In genomic region chr2:165129189-165129588, GRCm38 (mm10) we compare ENCODE assay signal across 20 mouse cellular contexts. TPM values are rescaled to one million over a fixed set of nuclear protein-coding genes. Genes with fewer than 3 reads are reported as not detected.
DNase-seq lines count a peak whose midpoint lies in the region; ATAC-seq lines count a peak whose summit lies in the region.
"Had no signal": no experiment of that assay in that cellular context is flagged by ENCODE, and none has a peak within 500 bp of the region (broad histone marks: within the 10 kb centered on the region; RNA-seq: fewer than 3 reads in every experiment).

No protein-coding gene starts in this region.

- no peaks in the 10 kb centered on the region for H3K9me3 ChIP-seq in embryonic facial prominence, embryonic 14.5 days (ENCODE audit: control insufficient read depth, low read length)
- H3K9me3 ChIP-seq in embryonic facial prominence, embryonic 10.5 days: no peaks in the 10 kb centered on the region
- no peaks in the 10 kb centered on the region for H3K9me3 ChIP-seq in kidney, embryonic 15.5 days (replicated peaks)
- H3K9me3 ChIP-seq in neural tube, embryonic 14.5 days (ENCODE audit: control insufficient read depth, low read length): no peaks in the 10 kb centered on the region
- H3K9me3 ChIP-seq: limb, embryonic 13.5 days had no signal

- no peak overlapping the region for H3K9ac ChIP-seq in embryonic facial prominence, embryonic 14.5 days (ENCODE audit: low read depth, low read length)
- H3K9ac ChIP-seq in kidney, embryonic 15.5 days: no peak overlapping the region
- no peak overlapping the region for H3K9ac ChIP-seq in neural tube, embryonic 14.5 days (replicated peaks; ENCODE audit: low read depth, low read length)
- H3K9ac ChIP-seq: limb, embryonic 13.5 days; liver, embryonic 14.5 days had no signal

- H3K27me3 ChIP-seq in embryonic facial prominence, embryonic 14.5 days (replicated peaks; ENCODE audit: control insufficient read depth, insufficient read depth, low read length): peaks cover 7% of the 10 kb centered on the region
- peaks cover 92% of the 10 kb centered on the region for H3K27me3 ChIP-seq in embryonic facial prominence, embryonic 10.5 days (replicated peaks; ENCODE audit: low read depth, poor library complexity, severe bottlenecking)
- H3K27me3 ChIP-seq in kidney, embryonic 15.5 days: peaks cover 72% of the 10 kb centered on the region
- 0 out of 2 replicates have a peak, but pooled peaks cover 2% of the 10 kb centered on the region for H3K27me3 ChIP-seq in neural tube, embryonic 14.5 days (ENCODE audit: control insufficient read depth, insufficient read depth, low read length)

- H3K4me1 ChIP-seq in embryonic facial prominence, embryonic 14.5 days (ENCODE audit: control insufficient read depth, insufficient read depth, low read length): 0 out of 2 replicates have a peak, but pooled peaks cover 5% of the 10 kb centered on the region
- H3K4me1 ChIP-seq in embryonic facial prominence, embryonic 10.5 days: peaks cover 54% of the 10 kb centered on the region
- H3K4me1 ChIP-seq in kidney, embryonic 15.5 days: peaks cover 26% of the 10 kb centered on the region
- 0 out of 2 replicates have a peak, but pooled peaks cover 9% of the 10 kb centered on the region for H3K4me1 ChIP-seq in neural tube, embryonic 14.5 days (ENCODE audit: control insufficient read depth, insufficient read depth, low read length)

- H3K4me2 ChIP-seq in embryonic facial prominence, embryonic 14.5 days (ENCODE audit: low read depth, low read length): no peak overlapping the region
- H3K4me2 ChIP-seq in kidney, embryonic 15.5 days: no peak overlapping the region
- H3K4me2 ChIP-seq in neural tube, embryonic 14.5 days (ENCODE audit: low read depth, low read length): no peak overlapping the region
- H3K4me2 ChIP-seq: limb, embryonic 13.5 days had no signal

- H3K4me3 ChIP-seq in embryonic facial prominence, embryonic 14.5 days (ENCODE audit: low read depth, low read length): no peak overlapping the region
- no peak overlapping the region for H3K4me3 ChIP-seq in embryonic facial prominence, embryonic 10.5 days
- no peak overlapping the region for H3K4me3 ChIP-seq in kidney, embryonic 15.5 days (replicated peaks)
- H3K4me3 ChIP-seq in neural tube, embryonic 14.5 days (ENCODE audit: low read depth, low read length): no peak overlapping the region
- H3K4me3 ChIP-seq: limb, embryonic 13.5 days had no signal

- H3K36me3 ChIP-seq in embryonic facial prominence, embryonic 14.5 days (ENCODE audit: control insufficient read depth, insufficient read depth, low read length): no peaks in the 10 kb centered on the region
- no peaks in the 10 kb centered on the region for H3K36me3 ChIP-seq in embryonic facial prominence, embryonic 10.5 days (replicated peaks)
- no peaks in the 10 kb centered on the region for H3K36me3 ChIP-seq in kidney, embryonic 15.5 days
- H3K36me3 ChIP-seq in neural tube, embryonic 14.5 days (ENCODE audit: control insufficient read depth, insufficient read depth, low read length): no peaks in the 10 kb centered on the region
- H3K36me3 ChIP-seq: limb, embryonic 13.5 days had no signal

- ATAC-seq in embryonic facial prominence, embryonic 14.5 days (ENCODE audit: low read depth): no peak
- ATAC-seq in kidney, embryonic 15.5 days (replicated peaks; ENCODE audit: low FRiP score): peak; percentile 23; the same call in 1 of the 2 replicates
- ATAC-seq in neural tube, embryonic 14.5 days (ENCODE audit: low read depth): peak; percentile 22; the same call in 1 of the 2 replicates

- H3K27ac ChIP-seq in embryonic facial prominence, embryonic 14.5 days (replicated peaks; ENCODE audit: low read depth, low read length): no peak overlapping the region
- H3K27ac ChIP-seq in embryonic facial prominence, embryonic 10.5 days (replicated peaks): no peak overlapping the region
- H3K27ac ChIP-seq in kidney, embryonic 15.5 days: no peak overlapping the region
- no peak overlapping the region for H3K27ac ChIP-seq in neural tube, embryonic 14.5 days (ENCODE audit: low read depth, low read length)
- H3K27ac ChIP-seq: limb, embryonic 13.5 days; liver, embryonic 14.5 days had no signal

- DNase-seq in embryonic facial prominence, embryonic 14.5 days (ENCODE audit: low spot score): peak; percentile 32
- DNase-seq in embryonic facial prominence, embryonic 10.5 days (ENCODE audit: low spot score): no peak
- no peak for DNase-seq in kidney, postnatal 14 days
- peak; percentile 48 for DNase-seq in brain, adult 2 months (ENCODE audit: low read depth, low spot score)
- no peak for DNase-seq in thymus, postnatal 10 days (ENCODE audit: low spot score in 2 of 2)
- no peak for DNase-seq in layer of hippocampus, adult 9-10 months (ENCODE audit: low spot score)
- DNase-seq: adrenal gland, adult 8-10 months; cerebellum, adult 11-12 months; cerebellum, postnatal 25 days; gastrocnemius, postnatal 25 days; kidney, postnatal 10 days; spleen, adult 18-20 months; thymus, postnatal 14 days had no signal

- 49% methylated on average over 3 of the region's 4 CpGs for WGBS in embryonic facial prominence, embryonic 14.5 days
- WGBS in embryonic facial prominence, embryonic 10.5 days: 60% methylated on average over 4 of the region's 4 CpGs
- WGBS in kidney, embryonic 15.5 days: 35% methylated on average over 4 of the region's 4 CpGs
- 27% methylated on average over 4 of the region's 4 CpGs for WGBS in neural tube, embryonic 14.5 days

RNA-seq across cellular contexts. Expression of gene 1700025C18Rik, which starts 38.6 kb away (rescaled TPM):
- polyA plus RNA-seq in embryonic facial prominence, embryonic 14.5 days (2014; fragmentation: Nextera tagmentation; extraction: Ambion mirVana): not detected in 2 replicates
- not detected in 2 replicates for polyA plus RNA-seq in embryonic facial prominence, embryonic 10.5 days (2016; fragmentation: Nextera tagmentation; extraction: Ambion mirVana)
- polyA plus RNA-seq in kidney, embryonic 15.5 days (2015; fragmentation: Nextera tagmentation; extraction: Ambion mirVana): not detected in 2 replicates
- not detected in 2 replicates for polyA plus RNA-seq in neural tube, embryonic 14.5 days (2014; fragmentation: Nextera tagmentation; extraction: Ambion mirVana)
- polyA plus RNA-seq: heart, embryonic 16.5 days; limb, embryonic 13.5 days; liver, embryonic 14.5 days; lung, embryonic 16.5 days; stomach, embryonic 16.5 days had no signal

Comparison
In these comparisons a context has a peak if more than half of its experiments do, and no peak if none do; other contexts are left out.
1. DNase-seq: peak in embryonic facial prominence, embryonic 14.5 days (single experiment) and brain, adult 2 months (single experiment); none in embryonic facial prominence, embryonic 10.5 days (single experiment), kidney, postnatal 14 days (single experiment), thymus, postnatal 10 days (0 of 2) and layer of hippocampus, adult 9-10 months (single experiment).